Mouse (Mus musculus): ENCODE data around the gene Snrnp40.

DNA sequence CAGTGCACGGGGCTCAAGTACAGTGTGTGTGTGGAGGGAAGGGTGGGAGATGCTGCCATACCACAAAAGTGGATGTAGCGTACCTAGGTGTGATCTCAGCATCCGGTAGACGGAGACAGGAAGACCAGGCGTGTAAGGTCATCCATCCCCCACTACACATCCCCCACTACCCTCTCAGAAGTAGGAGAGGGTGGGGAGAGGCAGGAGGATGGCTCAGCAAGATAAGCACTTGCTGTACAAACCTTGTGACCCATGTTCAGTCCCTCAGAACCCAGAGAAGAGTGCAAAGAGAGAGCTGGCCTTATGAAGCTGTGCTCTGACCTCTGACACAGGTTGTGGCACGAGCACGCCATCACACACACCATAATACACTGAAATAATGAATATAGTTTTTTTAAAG is 38.3 kb upstream of the Snrnp40 start:
- TF ChIP-seq CTCF (IDR thresholded peaks at IDR 0.05; ENCODE audit: low read depth, low read length) (no peak), EP300 (IDR thresholded peaks at IDR 0.05; ENCODE audit: insufficient read depth, low read depth, low read length) (no peak)
